Mouse (Mus musculus): ENCODE data around the gene Hspa12a. TPM values are rescaled to one million over a fixed set of nuclear protein-coding genes. Genes with fewer than 3 reads are reported as not detected.

The Hspa12a gene
- polyA plus RNA-seq, 1 experiment from 2014 or later: 0.28 TPM

- Histone ChIP-seq H3K9me3 (ENCODE audit: low read length) (no peaks in the 10 kb centered on the region), H3K4me1 (ENCODE audit: insufficient read depth) (no peaks in the 10 kb centered on the region), H3K27me3 (ENCODE audit: insufficient read depth, low read length) (no peaks in the 10 kb centered on the region), H3K4me3 (ENCODE audit: low read depth, low read length) (no peak overlapping the region), H3K36me3 (replicated peaks; ENCODE audit: insufficient read depth, low read length) (no peaks in the 10 kb centered on the region), H3K27ac (ENCODE audit: low read depth) (no peak overlapping the region), H3K4me2 (ENCODE audit: low read depth, low read length) (no peak overlapping the region), H3K9ac (replicated peaks) (no peak overlapping the region)
- ATAC-seq: no peak
- no peak for DNase-seq
- no peak for TF ChIP-seq EP300 (IDR thresholded peaks at IDR 0.05; ENCODE audit: low read depth)
- no peak for TF ChIP-seq CTCF (IDR thresholded peaks at IDR 0.05; ENCODE audit: low read depth)
- 51% methylated on average over 1 of the region's 1 CpGs for WGBS (ENCODE audit: insufficient replicate concordance)
Observed at GRCm38 (mm10) chr19:58824316-58824715, 119.1 kb downstream of the Hspa12a start.

DNA sequence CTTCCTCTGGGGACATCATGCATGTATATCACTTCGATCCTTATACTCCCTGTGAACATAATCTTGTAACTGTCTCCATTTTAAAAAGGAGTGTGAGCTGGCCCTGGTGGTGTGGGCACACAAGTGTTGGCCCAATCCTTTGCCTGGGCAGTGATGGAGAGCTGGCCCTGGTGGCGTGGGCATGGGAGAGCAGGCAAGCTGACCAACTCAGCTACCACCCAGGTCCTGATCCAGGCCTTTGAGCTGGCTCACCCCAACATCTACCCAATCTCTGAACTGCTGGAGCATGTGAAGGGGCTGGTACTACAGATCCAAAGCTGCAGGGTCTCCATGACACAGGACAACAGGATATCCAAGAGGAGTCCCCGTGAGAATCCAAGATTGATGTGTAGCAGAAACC, 120.2 kb downstream of the Hspa12a start:
- no peak overlapping the region for H3K4me3 ChIP-seq (ENCODE audit: low read depth, low read length)
- H3K36me3 ChIP-seq (replicated peaks; ENCODE audit: insufficient read depth, low read length): no peaks in the 10 kb centered on the region
- no peaks in the 10 kb centered on the region for H3K27me3 ChIP-seq (ENCODE audit: insufficient read depth, low read length)
- no peak overlapping the region for H3K9ac ChIP-seq (replicated peaks)
- H3K4me2 ChIP-seq (ENCODE audit: low read depth, low read length): no peak overlapping the region
- no peak for DNase-seq
- TF ChIP-seq CTCF (IDR thresholded peaks at IDR 0.05; ENCODE audit: low read depth) (no peak), EP300 (IDR thresholded peaks at IDR 0.05; ENCODE audit: low read depth) (no peak)
- 78% methylated on average over 3 of the region's 3 CpGs for WGBS (ENCODE audit: insufficient replicate concordance)
- H3K27ac ChIP-seq (ENCODE audit: low read depth): no peak overlapping the region
- no peak for ATAC-seq
- no peaks in the 10 kb centered on the region for H3K4me1 ChIP-seq (ENCODE audit: insufficient read depth)
- H3K9me3 ChIP-seq (ENCODE audit: low read length): no peaks in the 10 kb centered on the region

DNA sequence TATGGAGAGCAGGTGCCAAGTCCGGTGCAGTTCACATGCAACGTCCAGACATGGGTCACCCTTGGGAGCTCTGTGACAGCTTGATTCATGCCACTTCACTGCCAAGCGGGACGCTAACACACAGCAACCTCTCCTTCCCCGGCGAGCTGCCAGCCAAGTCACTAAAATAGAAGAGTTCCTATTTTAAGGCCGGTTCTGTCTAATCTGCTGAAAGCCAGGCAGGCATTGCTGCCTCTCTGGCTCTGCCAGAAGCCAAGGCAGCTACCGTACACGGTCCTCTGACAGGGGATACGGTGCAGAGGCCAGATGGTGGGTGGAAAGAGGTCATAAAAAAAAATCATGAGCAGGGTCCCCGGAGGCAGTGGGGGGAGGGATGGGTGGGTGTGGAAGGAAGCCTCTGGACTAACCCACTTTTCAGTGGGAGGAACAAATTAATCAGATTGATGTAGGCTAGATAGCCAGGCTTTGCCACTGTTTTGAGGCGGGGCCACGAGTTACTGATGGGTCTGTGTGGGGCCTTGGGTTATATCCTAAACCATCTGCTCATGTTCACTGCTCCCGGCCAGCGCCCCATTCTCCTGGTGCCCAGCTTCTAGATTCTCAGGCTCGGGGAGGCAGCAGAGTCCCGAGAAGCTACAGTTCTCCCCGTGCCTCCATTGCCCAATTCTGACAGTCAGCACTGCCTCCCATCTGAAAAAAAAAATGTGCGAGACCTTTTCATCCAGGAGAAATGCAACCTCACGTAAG, 120.8 kb downstream of the Hspa12a start:
- Histone ChIP-seq H3K4me3 (ENCODE audit: low read depth, low read length) (no peak overlapping the region), H3K4me2 (ENCODE audit: low read depth, low read length) (no peak overlapping the region), H3K27me3 (ENCODE audit: insufficient read depth, low read length) (no peaks in the 10 kb centered on the region), H3K9ac (replicated peaks) (no peak overlapping the region), H3K36me3 (replicated peaks; ENCODE audit: insufficient read depth, low read length) (no peaks in the 10 kb centered on the region), H3K27ac (ENCODE audit: low read depth) (no peak overlapping the region), H3K4me1 (ENCODE audit: insufficient read depth) (no peaks in the 10 kb centered on the region), H3K9me3 (ENCODE audit: low read length) (no peaks in the 10 kb centered on the region)
- no peak for ATAC-seq
- DNase-seq: no peak
- TF ChIP-seq EP300 (IDR thresholded peaks at IDR 0.05; ENCODE audit: low read depth): no peak
- TF ChIP-seq CTCF (IDR thresholded peaks at IDR 0.05; ENCODE audit: low read depth): no peak
- WGBS (ENCODE audit: insufficient replicate concordance): 66% methylated on average over 20 of the region's 20 CpGs

DNA sequence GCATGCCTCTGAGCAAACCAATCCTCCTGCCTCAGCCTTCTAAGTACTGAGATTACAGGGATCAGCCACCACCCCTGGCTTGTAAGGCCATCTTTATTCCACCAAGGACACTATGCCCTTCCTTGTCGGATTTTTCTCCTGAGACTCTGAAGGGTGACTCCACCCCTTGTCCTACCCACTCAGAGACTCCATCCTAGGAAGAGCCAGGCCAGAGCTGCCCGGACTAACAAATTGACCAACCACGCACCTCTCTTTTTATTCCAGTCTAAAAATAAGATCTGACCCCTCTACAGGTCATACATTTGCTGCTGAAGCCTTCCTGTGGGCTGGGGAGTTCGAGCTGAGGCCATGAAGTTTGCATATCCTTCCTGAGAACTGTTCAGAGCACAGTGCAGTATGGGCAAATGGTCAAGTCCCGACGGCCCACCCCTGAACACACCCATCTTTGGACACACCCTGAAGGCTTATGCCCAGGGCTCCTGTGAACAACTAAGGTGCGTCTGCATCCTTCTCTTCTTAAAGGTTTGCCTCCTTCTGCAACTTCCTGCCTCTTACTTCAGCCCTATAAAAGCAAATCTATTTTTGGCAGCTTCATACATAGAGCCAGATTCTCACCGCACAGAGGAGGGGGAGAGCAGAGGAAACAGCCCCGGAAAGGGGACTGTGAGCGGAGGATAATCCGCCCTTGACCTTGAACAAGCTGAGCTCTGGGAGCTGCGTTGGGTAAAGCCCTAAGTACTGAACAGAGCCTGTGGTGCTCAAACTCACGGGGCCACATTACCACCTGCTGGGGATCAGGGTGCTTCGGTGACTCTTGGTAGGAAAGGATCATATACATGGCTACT, 124.7 kb downstream of the Hspa12a start:
- ATAC-seq: no peak
- H3K9ac ChIP-seq (replicated peaks): no peak overlapping the region
- no peak overlapping the region for H3K4me2 ChIP-seq (ENCODE audit: low read depth, low read length)
- no peak overlapping the region for H3K27ac ChIP-seq (ENCODE audit: low read depth)
- no peak overlapping the region for H3K4me3 ChIP-seq (ENCODE audit: low read depth, low read length)
- H3K4me1 ChIP-seq (ENCODE audit: insufficient read depth): no peaks in the 10 kb centered on the region
- H3K27me3 ChIP-seq (ENCODE audit: insufficient read depth, low read length): no peaks in the 10 kb centered on the region
- TF ChIP-seq EP300 (IDR thresholded peaks at IDR 0.05; ENCODE audit: low read depth) (no peak), CTCF (IDR thresholded peaks at IDR 0.05; ENCODE audit: low read depth) (no peak)
- DNase-seq: no peak
- no peaks in the 10 kb centered on the region for H3K36me3 ChIP-seq (replicated peaks; ENCODE audit: insufficient read depth, low read length)
- 45% methylated on average over 14 of the region's 14 CpGs for WGBS (ENCODE audit: insufficient replicate concordance)
- H3K9me3 ChIP-seq (ENCODE audit: low read length): no peaks in the 10 kb centered on the region

GRCm38 (mm10) chr19:58817398-58817797, 126.1 kb downstream of the Hspa12a start:
- Histone ChIP-seq H3K36me3 (replicated peaks; ENCODE audit: insufficient read depth, low read length) (no peaks in the 10 kb centered on the region), H3K9ac (replicated peaks) (no peak overlapping the region), H3K27ac (ENCODE audit: low read depth) (no peak overlapping the region), H3K4me2 (ENCODE audit: low read depth, low read length) (no peak overlapping the region), H3K27me3 (ENCODE audit: insufficient read depth, low read length) (no peaks in the 10 kb centered on the region), H3K4me1 (ENCODE audit: insufficient read depth) (no peaks in the 10 kb centered on the region), H3K4me3 (ENCODE audit: low read depth, low read length) (no peak overlapping the region), H3K9me3 (ENCODE audit: low read length) (no peaks in the 10 kb centered on the region)
- 69% methylated on average over 11 of the region's 11 CpGs for WGBS (ENCODE audit: insufficient replicate concordance)
- no peak for DNase-seq
- TF ChIP-seq EP300 (IDR thresholded peaks at IDR 0.05; ENCODE audit: low read depth): no peak
- TF ChIP-seq CTCF (IDR thresholded peaks at IDR 0.05; ENCODE audit: low read depth): no peak
- ATAC-seq: no peak

- WGBS (ENCODE audit: insufficient replicate concordance): 72% methylated on average over 17 of the region's 17 CpGs
- no peak overlapping the region for H3K27ac ChIP-seq (ENCODE audit: low read depth)
- DNase-seq (no peak), ATAC-seq (no peak)
- H3K4me1 ChIP-seq (ENCODE audit: insufficient read depth): no peaks in the 10 kb centered on the region
- no peaks in the 10 kb centered on the region for H3K27me3 ChIP-seq (ENCODE audit: insufficient read depth, low read length)
- no peaks in the 10 kb centered on the region for H3K36me3 ChIP-seq (replicated peaks; ENCODE audit: insufficient read depth, low read length)
- no peak overlapping the region for H3K4me3 ChIP-seq (ENCODE audit: low read depth, low read length)
- H3K9ac ChIP-seq (replicated peaks): no peak overlapping the region
- H3K9me3 ChIP-seq (ENCODE audit: low read length): no peaks in the 10 kb centered on the region
- TF ChIP-seq EP300 (IDR thresholded peaks at IDR 0.05; ENCODE audit: low read depth) (no peak), CTCF (IDR thresholded peaks at IDR 0.05; ENCODE audit: low read depth) (no peak)
- H3K4me2 ChIP-seq (ENCODE audit: low read depth, low read length): no peak overlapping the region
Observed at GRCm38 (mm10) chr19:58816453-58817041, 126.9 kb downstream of the Hspa12a start.
